Mouse (Mus musculus) left cerebral cortex, adult 2 months (tissue): ENCODE measurements at regions not wholly inside any gene's neighbourhood (a gene's known extent, or its start where the extent isn't known, plus 50 kb on each side); places are given as distances from the start of the nearest gene placed in this dataset.

ENCODE experiments used
- DNase-seq, 2 experiments: peaks; one replicate each; pipeline ENCODE4 v3.0.0; 2021 to 2022; ENCODE audit warnings: low spot score in 2 of 2, mixed read lengths in 1 of 2; ENCODE audit errors: extremely low spot score in 1 of 2
- H3K27ac ChIP-seq: fragments of 200-600 bp; 2 replicates; pipeline ENCODE4 v1.8.1; 2022
- H3K4me3 ChIP-seq: fragments of 200-600 bp; 2 replicates; pipeline ENCODE4 v1.8.1; 2022
- CTCF ChIP-seq: fragments of 200-600 bp; IDR thresholded peaks from 2 replicates; pipeline ENCODE4 v1.8.1; 2022; ENCODE audit warnings: antibody characterized with exemption, mild to moderate bottlenecking, moderate library complexity
- intact Hi-C: fragments of 180-260 bp; cut with DNase I; formaldehyde crosslinking; loops from one replicate; pipeline ENCODE4 v1.15.1; 2025

- Histone ChIP-seq H3K4me3 (no peak overlapping the region), H3K27ac (no peak overlapping the region)
- intact Hi-C loops = loop anchor here (5.0 kb wide), 1 partner anchor 41 kb away; no protein-coding TSS in a partner anchor
- TF ChIP-seq CTCF = no peak
- no peak for DNase-seq
These were observed 60.2 kb upstream of the Cd34 start for GRCm38 (mm10) chr1:194878440-194878839.

GRCm38 (mm10) chr1:194879324-194880233, 59.0 kb upstream of the Cd34 start:
- no peak overlapping the region for H3K4me3 ChIP-seq
- intact Hi-C loops = loop anchor here (1.0 to 5.0 kb wide), 3 partner anchors 42 to 83 kb away; no protein-coding TSS in a partner anchor
- peak; percentile 91 to 98 for DNase-seq
- peak; percentile 100 for TF ChIP-seq CTCF
- peak overlapping the region; percentile 92 for H3K27ac ChIP-seq

GRCm38 (mm10) chr1:194881556-194882223, 56.9 kb upstream of the Cd34 start:
- H3K27ac ChIP-seq = peak overlapping the region; percentile 79
- no peak for DNase-seq
- intact Hi-C loops = no loop called here

DNA sequence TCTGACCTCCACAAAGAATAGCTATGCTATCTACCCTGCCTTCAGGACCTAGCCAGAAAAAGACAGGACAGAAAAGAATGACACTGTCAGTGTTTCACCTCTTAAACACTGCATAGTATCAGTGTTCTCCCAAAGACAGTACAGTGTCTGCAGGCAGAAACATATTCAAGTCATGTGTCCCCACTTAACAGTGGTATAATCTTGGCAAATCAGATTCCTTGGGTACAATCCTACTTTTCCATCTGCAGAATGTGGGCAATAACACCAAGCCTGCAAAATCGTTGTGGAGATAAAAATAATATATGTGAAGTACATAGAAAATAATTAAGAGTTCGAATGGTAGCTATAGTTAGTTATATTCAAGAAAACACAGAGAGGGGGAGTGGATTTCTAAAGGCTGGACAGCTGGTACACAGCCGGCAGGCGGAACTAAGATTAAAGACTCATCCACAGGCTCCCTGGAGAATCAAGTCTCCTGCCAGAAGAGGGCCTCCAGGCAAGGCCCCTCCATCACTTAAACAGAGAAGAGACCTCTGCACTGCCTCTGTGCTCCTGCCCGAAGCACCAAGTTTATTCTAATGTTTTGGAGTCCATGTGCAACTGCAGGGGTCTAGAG, 53.4 kb upstream of the Cd34 start:
- peak; percentile 24 to 53 for DNase-seq
- intact Hi-C loops = loop anchor here (5.0 kb wide), 2 partner anchors 52 to 132 kb away; partner anchors contain the start of gene Cd34
- Histone ChIP-seq H3K27ac (peak overlapping the region; percentile 88), H3K4me3 (no peak overlapping the region)
- TF ChIP-seq CTCF = no peak; the same call in 1 of the 2 replicates

More at GRCm38 (mm10) chr1:194881556-194882223, 56.9 kb upstream of the Cd34 start:
- no peak for TF ChIP-seq CTCF
- no peak overlapping the region for H3K4me3 ChIP-seq

DNA sequence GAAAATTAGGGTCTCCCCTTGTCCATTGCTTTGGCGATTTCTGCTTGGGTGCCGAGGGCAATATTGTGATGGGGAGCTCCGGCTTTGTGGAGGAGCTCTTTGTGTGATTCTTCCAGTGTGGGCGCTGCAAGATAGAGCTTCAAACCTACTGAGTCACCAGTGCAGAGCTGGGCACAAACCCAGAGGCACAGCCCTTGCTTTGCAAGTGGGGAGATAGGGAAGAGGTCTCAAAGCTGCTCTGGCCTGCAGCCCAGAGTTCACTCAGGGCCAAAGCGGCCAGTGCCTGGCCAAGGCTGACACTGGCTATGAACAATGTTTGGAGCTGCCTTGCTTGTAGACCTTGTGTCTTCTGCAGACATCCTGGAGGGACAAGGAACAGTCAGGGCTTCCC, 52.9 kb upstream of the Cd34 start:
- intact Hi-C loops = loop anchor here (5.0 kb wide), 2 partner anchors 52 to 132 kb away; partner anchors contain the start of gene Cd34
- DNase-seq = peak; percentile 47 to 66
- Histone ChIP-seq H3K27ac (peak overlapping the region; percentile 88), H3K4me3 (no peak overlapping the region)
- no peak for TF ChIP-seq CTCF
